Mouse (Mus musculus): ENCODE results near the gene Slc2a1.

DNA sequence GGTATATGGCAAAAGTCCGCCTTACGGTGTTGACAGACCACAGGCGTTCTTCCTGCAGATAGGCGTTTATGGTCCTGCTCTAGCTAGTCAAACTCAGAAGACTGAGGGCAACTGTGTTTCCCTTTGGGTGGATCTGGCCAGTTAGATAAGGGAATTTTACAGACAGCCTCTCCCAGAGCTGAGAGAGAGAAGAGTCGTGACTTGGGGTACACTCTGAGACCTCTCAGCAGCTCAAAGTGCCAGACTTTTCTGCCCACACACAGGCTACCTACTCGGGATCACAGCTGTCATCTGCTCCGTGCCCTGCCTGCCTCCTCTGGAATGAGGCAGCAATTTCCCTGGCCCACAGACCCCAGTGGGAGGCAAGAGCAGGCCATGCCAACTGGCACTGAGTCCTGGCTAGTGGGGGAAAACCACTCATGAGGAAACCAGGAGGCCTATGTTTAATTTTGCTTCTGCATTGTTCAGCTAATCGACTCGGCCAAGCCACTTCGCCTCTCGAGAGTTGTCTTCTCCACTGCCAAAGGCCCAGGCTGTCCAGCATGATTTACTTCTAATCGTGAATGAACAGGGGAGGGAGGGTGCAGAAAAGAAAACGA is 31.3 kb upstream of the Slc2a1 start:
- no peak for TF ChIP-seq CTCF (IDR thresholded peaks at IDR 0.05; ENCODE audit: extremely low read depth, insufficient read depth, insufficient read length, insufficient replicate concordance)
- TF ChIP-seq POLR2A (IDR thresholded peaks at IDR 0.05; ENCODE audit: low read depth, low read length) = no peak

Data from spleen, adult 2 months (tissue).